ENCODE assay signal across 10 mouse cellular contexts in the genomic region with DNA sequence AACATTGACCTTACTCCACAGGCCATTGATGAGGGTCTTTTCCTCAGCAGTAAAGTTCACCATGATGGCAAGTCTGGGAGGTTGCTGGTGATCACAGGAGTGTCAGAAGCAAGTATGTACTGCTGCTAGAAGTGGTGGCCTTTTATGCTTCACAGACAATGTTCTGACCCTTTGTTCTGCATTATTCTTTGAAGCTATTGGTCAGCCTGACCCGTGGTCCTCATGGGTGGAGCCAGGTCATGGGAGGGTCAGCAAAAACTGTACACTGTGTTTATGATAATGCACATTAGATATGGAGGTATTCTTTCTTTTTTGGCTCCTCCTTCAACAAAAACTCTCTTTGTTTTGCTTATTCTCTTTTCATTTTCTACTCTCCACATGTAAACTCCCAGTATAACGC. TPM values are rescaled to one million over a fixed set of nuclear protein-coding genes. Genes with fewer than 3 reads are reported as not detected.
DNase-seq lines count a peak whose midpoint lies in the region; ATAC-seq and TF ChIP-seq lines count a peak whose summit lies in the region.
"Had no signal": no experiment of that assay in that cellular context is flagged by ENCODE, and none has a peak within 500 bp of the region (broad histone marks: within the 10 kb centered on the region; RNA-seq: fewer than 3 reads in every experiment).

A gene (minus strand): TSS at position 127 of the 400 bp plus-strand sequence.

- H3K9ac ChIP-seq in heart, embryonic 11.5 days (ENCODE audit: low read depth, low read length): peak within 1 kb of the TSS; percentile 49; the same call in 1 of the 2 replicates
- no peak within 1 kb of the TSS for H3K9ac ChIP-seq in neural tube, embryonic 11.5 days (ENCODE audit: low read length)
- H3K9ac ChIP-seq in liver, embryonic 11.5 days (ENCODE audit: low read depth, low read length): no peak within 1 kb of the TSS

- TF ChIP-seq CTCF in layer of hippocampus, adult 2 months (conservative IDR thresholded peaks at IDR 0.05): no peak

- H3K27me3 ChIP-seq in heart, embryonic 11.5 days (ENCODE audit: control insufficient read depth, insufficient read depth, low read length): no peaks in the 10 kb centered on the region
- no peaks in the 10 kb centered on the region for H3K27me3 ChIP-seq in neural tube, embryonic 11.5 days (ENCODE audit: control insufficient read depth, insufficient read depth, low read length)
- no peaks in the 10 kb centered on the region for H3K27me3 ChIP-seq in liver, embryonic 11.5 days (replicated peaks; ENCODE audit: control insufficient read depth, insufficient read depth, low read length)

- intact Hi-C loops in heart, postnatal 36 days (cut with DNase I): no loop called here
- intact Hi-C loops in left cerebral cortex, postnatal 4 days (cut with DNase I): no loop called here

- H3K36me3 ChIP-seq in heart, embryonic 11.5 days (ENCODE audit: control insufficient read depth, insufficient read depth, low read length): no peaks in the 10 kb centered on the region
- no peaks in the 10 kb centered on the region for H3K36me3 ChIP-seq in neural tube, embryonic 11.5 days (ENCODE audit: control insufficient read depth, insufficient read depth, low read length)
- no peaks in the 10 kb centered on the region for H3K36me3 ChIP-seq in liver, embryonic 11.5 days (ENCODE audit: control insufficient read depth, insufficient read depth, low read length)

- ATAC-seq in heart, embryonic 11.5 days (replicated peaks; ENCODE audit: insufficient number of reproducible peaks, low FRiP score, low TSS enrichment): peak; percentile 85
- no peak for ATAC-seq in neural tube, embryonic 11.5 days (ENCODE audit: insufficient read depth, low FRiP score, low TSS enrichment)
- ATAC-seq in liver, embryonic 11.5 days (replicated peaks; ENCODE audit: low FRiP score): peak; percentile 44

- H3K9me3 ChIP-seq in heart, embryonic 11.5 days (replicated peaks; ENCODE audit: control insufficient read depth, low read length): no peaks in the 10 kb centered on the region
- H3K9me3 ChIP-seq in neural tube, embryonic 11.5 days (ENCODE audit: control insufficient read depth, low read length): no peaks in the 10 kb centered on the region
- no peaks in the 10 kb centered on the region for H3K9me3 ChIP-seq in liver, embryonic 11.5 days (ENCODE audit: control insufficient read depth, low read length)

- H3K27ac ChIP-seq in heart, embryonic 11.5 days (ENCODE audit: low read depth, low read length): peak within 1 kb of the TSS; percentile 77
- H3K27ac ChIP-seq in neural tube, embryonic 11.5 days (ENCODE audit: low read depth, low read length): no peak within 1 kb of the TSS
- H3K27ac ChIP-seq in liver, embryonic 11.5 days (ENCODE audit: low read depth, low read length): peak within 1 kb of the TSS; percentile 9
- H3K27ac ChIP-seq in layer of hippocampus, adult 2 months: no peak within 1 kb of the TSS

- H3K4me3 ChIP-seq in heart, embryonic 11.5 days (ENCODE audit: low read depth, low read length): peak within 1 kb of the TSS; percentile 10; the same call in 1 of the 2 replicates
- no peak within 1 kb of the TSS for H3K4me3 ChIP-seq in neural tube, embryonic 11.5 days (ENCODE audit: low read depth, low read length)
- H3K4me3 ChIP-seq in liver, embryonic 11.5 days (ENCODE audit: low read depth, low read length): no peak within 1 kb of the TSS
- no peak within 1 kb of the TSS for H3K4me3 ChIP-seq in layer of hippocampus, adult 2 months

- H3K4me2 ChIP-seq in heart, embryonic 11.5 days: no peak within 1 kb of the TSS; the same call in 1 of the 2 replicates
- H3K4me2 ChIP-seq in neural tube, embryonic 11.5 days (ENCODE audit: low read depth): no peak within 1 kb of the TSS
- no peak within 1 kb of the TSS for H3K4me2 ChIP-seq in liver, embryonic 11.5 days

- WGBS in heart, embryonic 11.5 days (ENCODE audit: insufficient replicate concordance): 58% methylated on average over 2 of the region's 2 CpGs
- 74% methylated on average over 2 of the region's 2 CpGs for WGBS in neural tube, embryonic 11.5 days
- 62% methylated on average over 2 of the region's 2 CpGs for WGBS in liver, embryonic 11.5 days

- H3K4me1 ChIP-seq in heart, embryonic 11.5 days (ENCODE audit: control insufficient read depth, insufficient read depth, low read length): no peaks in the 10 kb centered on the region
- no peaks in the 10 kb centered on the region for H3K4me1 ChIP-seq in neural tube, embryonic 11.5 days (ENCODE audit: control insufficient read depth, insufficient read depth, low read length)
- H3K4me1 ChIP-seq in liver, embryonic 11.5 days (replicated peaks; ENCODE audit: control insufficient read depth, insufficient read depth, low read length): peaks cover 10% of the 10 kb centered on the region

- DNase-seq in heart, postnatal 36 days: no peak
- DNase-seq in neural tube, embryonic 11.5 days (ENCODE audit: low spot score): no peak
- DNase-seq in neural tube, embryonic 10.5 days (ENCODE audit: extremely low spot score, low spot score): no peak
- DNase-seq in liver, embryonic 11.5 days (ENCODE audit: low spot score): no peak
- no peak for DNase-seq in layer of hippocampus, adult 2 months (ENCODE audit: low spot score in 2 of 2)
- DNase-seq in thymus, postnatal 0 days (ENCODE audit: low spot score): no peak
- DNase-seq in left cerebral cortex, postnatal 4 days: no peak

RNA-seq across cellular contexts. Expression of the gene that starts here (rescaled TPM):
- polyA plus RNA-seq in heart, embryonic 11.5 days (2014; fragmentation: Nextera tagmentation; extraction: Ambion mirVana): 35,401 and 41,924 TPM in 2 replicates
- total RNA-seq in heart, postnatal 36 days (2021): not detected
- polyA plus RNA-seq in neural tube, embryonic 11.5 days (2014; fragmentation: Nextera tagmentation; extraction: Ambion mirVana): 8,929 and 9,080 TPM in 2 replicates
- polyA plus RNA-seq in liver, embryonic 11.5 days (2014; fragmentation: Nextera tagmentation; extraction: Ambion mirVana): 15,021 and 16,786 TPM in 2 replicates
- total RNA-seq in layer of hippocampus, adult 2 months (2021): not detected
- polyA plus RNA-seq in thymus, postnatal 0 days (2015; fragmentation: Nextera tagmentation; extraction: Ambion mirVana): 2.1 and 2.6 TPM in 2 replicates
- total RNA-seq in left cerebral cortex, postnatal 4 days (2021): not detected
- total RNA-seq: left cerebral cortex, adult 18-20 months had no signal
- polyA plus RNA-seq: C2C12 had no signal

Comparison
In these comparisons a context has a peak if more than half of its experiments do, and no peak if none do; other contexts are left out.
1. RNA of the gene that starts here (polyA plus RNA-seq): 35,401 to 41,924 TPM in heart, embryonic 11.5 days, 15,021 to 16,786 TPM in liver, embryonic 11.5 days and 8,929 to 9,080 TPM in neural tube, embryonic 11.5 days; 2.1 to 2.6 TPM in thymus, postnatal 0 days; every median in the first group is over 1,000 times any median in the second.
2. H3K27ac ChIP-seq: peak in heart, embryonic 11.5 days (single experiment) and liver, embryonic 11.5 days (single experiment); none in neural tube, embryonic 11.5 days (single experiment) and layer of hippocampus, adult 2 months (single experiment).